Mouse (Mus musculus) small intestine, adult 2 months (tissue): ENCODE data around the gene Nubp2.

ENCODE experiments used
- CTCF ChIP-seq: fragments of 200-500 bp; IDR thresholded peaks from 2 replicates; pipeline ENCODE4 v1.5.1; 2012; ENCODE audit warnings: low read depth, mild to moderate bottlenecking, control low read depth, inconsistent platforms, low read length, moderate library complexity, mixed read lengths; ENCODE audit not compliant: insufficient replicate concordance, insufficient read length; ENCODE audit errors: extremely low read depth
- POLR2A ChIP-seq: fragments of 200-500 bp; IDR thresholded peaks from 2 replicates; pipeline ENCODE4 v1.6.1; 2012; ENCODE audit warnings: low read depth, mild to moderate bottlenecking, control low read depth, inconsistent platforms, low read length, moderate library complexity

DNA sequence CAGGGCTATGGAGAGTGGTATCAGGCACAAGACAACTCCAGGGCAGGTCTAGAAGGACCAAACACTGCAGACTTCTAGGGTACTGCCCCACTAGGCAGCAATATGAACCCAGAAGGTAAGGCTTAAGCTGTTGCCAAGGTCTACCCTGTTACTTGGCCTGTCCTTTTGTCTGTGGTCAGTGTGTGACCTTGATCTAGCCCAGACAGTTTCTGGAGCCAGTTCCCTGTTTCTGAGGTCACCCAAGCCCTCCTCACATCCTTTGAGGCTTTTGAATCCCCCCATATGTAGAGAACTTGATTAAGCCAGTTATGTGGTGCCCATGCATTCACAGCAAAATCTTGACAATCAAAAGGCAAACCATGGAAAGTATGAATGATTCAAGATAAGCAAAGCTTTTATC is 49.5 kb upstream of the Nubp2 start:
- TF ChIP-seq POLR2A = no peak
- TF ChIP-seq CTCF = no peak
